Mouse (Mus musculus) spleen, adult 2 months (tissue): ENCODE measurements around the gene Itgb7.

Experiments
- CTCF ChIP-seq: fragments of 200-500 bp; IDR thresholded peaks from 2 replicates; pipeline ENCODE4 v1.5.1; 2011; ENCODE audit warnings: mild to moderate bottlenecking, inconsistent platforms; ENCODE audit not compliant: insufficient read depth, insufficient read length, insufficient replicate concordance; ENCODE audit errors: extremely low read depth
- POLR2A ChIP-seq: fragments of 200-500 bp; IDR thresholded peaks from 2 replicates; pipeline ENCODE4 v1.6.1; 2011; ENCODE audit warnings: low read depth, low read length, inconsistent platforms

DNA sequence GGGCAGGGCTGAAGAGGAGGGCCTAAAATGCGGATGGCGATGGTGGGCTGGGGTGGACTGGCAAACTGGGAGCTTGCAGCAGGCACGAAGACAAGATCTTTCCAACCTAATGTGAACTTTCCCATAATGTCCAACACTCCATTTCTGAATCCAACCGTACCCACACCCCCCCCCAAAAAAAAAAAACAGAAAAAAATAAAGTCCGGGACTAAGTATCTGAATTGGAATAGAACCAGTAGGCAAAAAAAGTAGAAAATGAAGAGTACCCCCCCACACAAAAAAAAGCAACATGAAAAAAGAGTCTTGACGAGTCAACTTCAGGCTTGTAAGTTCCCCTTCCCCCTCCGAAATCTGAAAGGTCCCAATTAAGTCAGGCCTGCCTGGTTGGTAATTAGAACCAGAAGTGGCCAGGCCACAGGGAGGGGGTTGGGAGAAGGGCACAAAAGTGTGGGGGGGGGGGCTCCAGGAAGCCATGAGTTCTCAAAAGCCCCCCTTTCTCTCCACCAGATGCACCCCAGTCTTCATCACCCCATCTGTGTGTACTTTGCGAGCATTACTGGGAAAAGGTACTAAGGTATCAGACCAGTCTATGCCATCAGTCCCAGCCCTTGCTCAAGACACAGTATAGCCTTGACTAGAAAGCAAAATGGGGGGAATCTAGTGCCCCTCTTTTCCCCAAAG is 16.5 kb upstream of the Itgb7 start:
- no peak for TF ChIP-seq CTCF
- TF ChIP-seq POLR2A, result no peak
